Mouse (Mus musculus) bone marrow macrophage, adult 2 months (primary cell): ENCODE data around the gene Grm7.

Experiments used
- CTCF ChIP-seq: IDR thresholded peaks from 2 replicates; pipeline ENCODE4 v1.5.1; 2012; ENCODE audit warnings: low read depth, mild to moderate bottlenecking, low read length, moderate library complexity
- POLR2A ChIP-seq: IDR thresholded peaks from 2 replicates; pipeline ENCODE4 v1.6.1; 2012; ENCODE audit warnings: mild to moderate bottlenecking, low read depth, low read length, borderline replicate concordance

- TF ChIP-seq CTCF (no peak), POLR2A (no peak)
These were observed 1.5 kb downstream of the Grm7 start for GRCm38 (mm10) chr6:110646901-110647300.
